Mouse (Mus musculus): Measurements from ENCODE around the gene Btn2a2.
A peak's percentile ranks its signal among the peaks of the same experiment; 100 is the strongest.

The Btn2a2 gene

DNA sequence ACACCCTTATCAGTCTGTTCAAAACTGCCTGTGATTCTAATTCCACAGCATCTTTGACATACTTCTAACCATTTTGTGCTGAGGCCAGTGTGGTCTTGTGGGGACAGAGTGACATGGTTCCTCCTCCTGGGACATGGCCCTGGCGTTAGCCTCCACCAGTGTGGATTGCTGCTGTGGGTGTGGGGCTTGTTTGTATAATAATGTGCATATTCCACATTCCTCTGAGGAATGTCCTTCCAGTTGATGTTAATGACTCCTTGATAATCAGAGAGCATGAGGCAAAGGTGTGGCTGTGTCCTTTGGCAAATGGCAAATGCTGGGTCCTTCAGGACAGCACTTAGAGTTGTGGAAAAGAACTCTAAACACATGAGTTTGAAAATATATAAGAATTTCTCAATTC, 24.9 kb upstream of the Btn2a2 start:
- no peaks in the 10 kb centered on the region for H3K36me3 ChIP-seq (ENCODE audit: control insufficient read depth, insufficient read depth, low read length, poor library complexity, severe bottlenecking)
- no peaks in the 10 kb centered on the region for H3K27me3 ChIP-seq (ENCODE audit: control insufficient read depth, insufficient read depth, low read length, poor library complexity, severe bottlenecking)
- DNase-seq (ENCODE audit: low read depth, low spot score) = no peak

DNA sequence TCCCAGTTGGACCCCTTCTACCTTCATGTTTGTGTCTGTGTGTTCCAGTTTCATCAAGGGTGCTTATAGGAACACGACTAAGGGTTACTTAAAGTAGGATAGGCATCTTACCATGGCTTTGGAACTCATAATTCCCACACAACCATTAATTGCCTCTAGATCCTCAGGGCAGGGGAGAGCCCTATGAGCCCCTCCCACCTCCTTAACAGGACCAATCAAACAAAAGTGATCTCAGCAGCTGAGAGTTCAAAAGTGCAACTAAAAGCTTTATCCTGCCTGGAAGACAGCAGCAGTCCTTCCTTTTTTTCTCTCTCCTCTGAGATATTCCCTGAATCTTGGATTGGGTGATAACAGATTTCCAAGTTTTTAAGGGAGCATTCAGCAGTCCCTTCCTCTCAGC, 21.5 kb upstream of the Btn2a2 start:
- no peaks in the 10 kb centered on the region for H3K36me3 ChIP-seq (ENCODE audit: control insufficient read depth, insufficient read depth, low read length, poor library complexity, severe bottlenecking)
- no peaks in the 10 kb centered on the region for H3K27me3 ChIP-seq (ENCODE audit: control insufficient read depth, insufficient read depth, low read length, poor library complexity, severe bottlenecking)
- no peak for DNase-seq (ENCODE audit: low read depth, low spot score)

DNA sequence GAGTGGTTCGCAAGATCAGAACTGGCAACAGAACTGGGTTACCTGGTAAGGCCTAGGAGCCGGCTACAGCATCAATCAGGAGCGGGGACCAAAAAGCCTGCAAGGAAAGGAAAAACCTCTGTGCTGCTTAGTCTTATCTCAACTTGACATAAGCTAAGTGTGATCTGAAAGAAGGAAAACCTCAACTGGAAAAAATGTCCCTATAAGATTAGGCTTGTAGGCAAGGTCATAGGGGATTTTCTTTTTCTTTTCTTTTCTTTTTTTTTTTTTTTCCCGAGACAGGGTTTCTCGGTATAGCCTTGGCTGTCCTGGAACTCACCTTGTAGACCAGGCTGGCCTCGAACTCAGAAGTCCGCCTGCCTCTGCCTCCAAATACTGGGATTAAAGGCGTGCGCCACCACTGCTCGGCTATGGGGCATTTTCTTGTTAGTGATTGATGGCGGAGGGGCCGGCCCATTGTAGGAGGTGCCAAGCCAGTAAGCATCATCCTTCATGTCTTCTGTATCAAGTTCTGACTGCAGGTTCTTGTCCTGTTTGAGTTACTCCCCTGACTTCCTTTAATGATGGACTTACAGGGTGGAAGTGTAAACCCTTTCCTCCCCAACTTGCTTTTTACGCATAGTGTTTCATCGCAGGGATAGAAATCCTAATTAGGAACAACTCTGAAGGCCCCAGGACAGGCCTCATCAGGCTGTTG, 18.3 kb upstream of the Btn2a2 start:
- Histone ChIP-seq H3K27me3 (ENCODE audit: control insufficient read depth, insufficient read depth, low read length, poor library complexity, severe bottlenecking) (no peaks in the 10 kb centered on the region), H3K36me3 (ENCODE audit: control insufficient read depth, insufficient read depth, low read length, poor library complexity, severe bottlenecking) (no peaks in the 10 kb centered on the region)
- no peak for DNase-seq (ENCODE audit: low read depth, low spot score)

DNA sequence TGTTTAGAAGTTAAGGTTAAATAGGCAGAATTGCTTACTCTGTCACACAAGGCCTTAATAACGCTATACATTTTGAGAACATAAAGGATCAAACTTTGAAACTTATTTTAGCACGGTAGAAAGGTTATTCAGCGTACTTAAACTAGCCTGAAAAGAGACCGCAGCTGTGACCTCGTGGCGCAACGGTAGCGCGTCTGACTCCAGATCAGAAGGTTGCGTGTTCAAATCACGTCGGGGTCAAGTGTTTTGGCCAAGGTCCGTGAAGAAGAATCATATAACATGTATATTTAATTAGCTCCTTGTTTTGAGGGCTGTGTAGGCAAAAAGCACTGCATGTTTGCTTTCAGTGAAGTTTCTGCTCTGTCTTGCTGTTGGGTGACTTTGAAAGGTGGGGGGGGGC, 17.7 kb upstream of the Btn2a2 start:
- H3K27me3 ChIP-seq (ENCODE audit: control insufficient read depth, insufficient read depth, low read length, poor library complexity, severe bottlenecking) = no peaks in the 10 kb centered on the region
- H3K36me3 ChIP-seq (ENCODE audit: control insufficient read depth, insufficient read depth, low read length, poor library complexity, severe bottlenecking) = no peaks in the 10 kb centered on the region
- peak; percentile 66 for DNase-seq (ENCODE audit: low read depth, low spot score)

DNA sequence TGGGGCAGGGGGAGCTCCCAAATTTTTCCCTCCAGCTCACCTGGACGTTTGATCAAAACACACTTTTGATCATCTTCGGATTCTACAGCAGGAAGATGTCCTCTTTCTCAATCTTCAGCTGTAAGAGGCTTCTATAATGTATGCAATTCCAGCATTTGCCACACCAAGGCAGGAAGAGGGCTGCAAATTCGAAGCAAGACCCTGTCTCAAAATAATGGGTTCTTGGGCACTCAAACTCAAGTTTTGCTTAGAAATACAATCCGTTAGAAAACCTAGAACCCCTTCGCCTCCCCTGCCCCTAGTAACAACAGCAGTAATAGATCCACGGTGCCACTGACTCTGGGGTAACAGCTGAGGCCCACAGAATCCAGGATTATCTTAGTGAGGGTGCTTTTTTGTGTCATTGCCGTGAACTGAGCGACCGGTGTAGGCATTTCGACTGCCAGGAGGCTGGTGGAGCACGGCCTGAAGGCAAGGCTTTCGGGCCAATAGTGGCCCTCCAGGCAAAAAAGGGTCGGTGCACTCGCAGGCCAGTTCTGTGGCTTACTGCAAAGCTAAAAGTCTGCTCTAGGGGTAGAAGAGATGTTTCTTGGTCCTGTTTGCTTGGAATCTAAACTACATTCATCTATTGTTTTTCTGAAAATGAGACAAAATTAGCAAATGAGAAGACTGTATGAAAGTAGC, 17.1 kb upstream of the Btn2a2 start:
- no peaks in the 10 kb centered on the region for H3K36me3 ChIP-seq (ENCODE audit: control insufficient read depth, insufficient read depth, low read length, poor library complexity, severe bottlenecking)
- no peak for DNase-seq (ENCODE audit: low read depth, low spot score)
- H3K27me3 ChIP-seq (ENCODE audit: control insufficient read depth, insufficient read depth, low read length, poor library complexity, severe bottlenecking) = no peaks in the 10 kb centered on the region

DNA sequence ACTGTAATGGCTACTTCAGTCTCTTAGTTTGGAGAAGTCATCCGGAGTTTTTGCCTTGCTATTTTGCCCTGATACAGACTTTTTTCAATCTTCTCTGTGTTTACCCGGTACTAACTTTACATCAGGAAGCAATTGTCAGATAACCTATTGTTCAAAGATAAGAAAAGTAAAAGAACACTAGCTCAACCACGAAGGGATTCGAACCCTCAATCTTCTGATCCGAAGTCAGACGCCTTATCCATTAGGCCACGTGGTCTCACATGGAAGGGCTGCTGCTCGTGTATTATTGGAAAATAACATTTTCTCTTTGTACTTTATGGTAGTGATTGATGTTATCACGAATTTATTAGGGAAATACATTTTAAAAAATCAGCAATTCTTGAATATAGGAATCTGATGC, 15.1 kb upstream of the Btn2a2 start:
- Histone ChIP-seq H3K36me3 (ENCODE audit: control insufficient read depth, insufficient read depth, low read length, poor library complexity, severe bottlenecking) (no peaks in the 10 kb centered on the region), H3K27me3 (ENCODE audit: control insufficient read depth, insufficient read depth, low read length, poor library complexity, severe bottlenecking) (no peaks in the 10 kb centered on the region)
- DNase-seq (ENCODE audit: low read depth, low spot score) = peak; percentile 56

DNA sequence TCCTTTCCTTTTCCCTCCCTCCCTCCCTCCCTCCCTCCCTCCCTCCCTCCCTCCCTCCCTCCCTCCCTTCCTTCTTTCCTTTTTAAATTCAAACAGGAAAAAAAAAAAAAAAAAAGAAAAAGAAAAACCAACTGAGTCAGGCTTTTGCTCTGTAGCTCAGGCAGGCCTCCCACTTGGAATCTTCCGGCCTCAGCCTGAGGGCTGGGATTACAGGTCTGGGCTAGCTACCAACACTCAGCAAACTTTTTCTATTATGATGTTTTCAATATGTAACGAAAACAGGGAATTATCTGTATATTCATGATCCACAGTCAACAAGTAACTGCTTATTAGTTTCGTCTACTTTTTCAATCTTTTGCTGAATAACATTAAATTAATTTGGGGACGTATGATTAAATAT, 14.3 kb upstream of the Btn2a2 start:
- no peaks in the 10 kb centered on the region for H3K27me3 ChIP-seq (ENCODE audit: control insufficient read depth, insufficient read depth, low read length, poor library complexity, severe bottlenecking)
- DNase-seq (ENCODE audit: low read depth, low spot score) = no peak
- no peaks in the 10 kb centered on the region for H3K36me3 ChIP-seq (ENCODE audit: control insufficient read depth, insufficient read depth, low read length, poor library complexity, severe bottlenecking)

DNA sequence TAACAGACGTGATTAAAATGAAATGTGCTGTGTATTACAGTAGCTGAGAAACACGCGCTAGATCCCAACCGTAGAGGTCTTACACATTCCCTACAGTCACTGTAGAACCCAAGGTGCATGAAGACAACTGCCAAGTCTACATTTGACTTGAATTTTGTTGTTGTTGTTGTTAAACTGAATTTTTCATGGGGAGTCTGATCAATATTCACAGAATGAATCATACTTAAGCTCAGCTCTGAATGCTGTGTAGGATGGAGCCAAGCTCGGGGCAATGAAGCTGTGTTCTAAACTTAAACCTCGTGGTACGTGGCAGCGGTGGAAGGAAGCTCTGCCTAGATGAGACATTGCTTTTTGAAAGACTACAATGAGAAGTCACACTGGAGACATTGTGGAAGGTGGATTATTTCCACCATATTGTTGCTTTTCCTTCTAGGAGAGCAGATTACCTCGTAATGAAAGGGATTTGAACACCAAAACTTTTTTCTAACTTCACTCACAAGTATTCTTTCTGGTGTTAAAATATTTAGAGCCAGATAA, 13.4 kb upstream of the Btn2a2 start:
- no peak for DNase-seq (ENCODE audit: low read depth, low spot score)
- H3K36me3 ChIP-seq (ENCODE audit: control insufficient read depth, insufficient read depth, low read length, poor library complexity, severe bottlenecking) = no peaks in the 10 kb centered on the region
- H3K27me3 ChIP-seq (ENCODE audit: control insufficient read depth, insufficient read depth, low read length, poor library complexity, severe bottlenecking) = no peaks in the 10 kb centered on the region

DNA sequence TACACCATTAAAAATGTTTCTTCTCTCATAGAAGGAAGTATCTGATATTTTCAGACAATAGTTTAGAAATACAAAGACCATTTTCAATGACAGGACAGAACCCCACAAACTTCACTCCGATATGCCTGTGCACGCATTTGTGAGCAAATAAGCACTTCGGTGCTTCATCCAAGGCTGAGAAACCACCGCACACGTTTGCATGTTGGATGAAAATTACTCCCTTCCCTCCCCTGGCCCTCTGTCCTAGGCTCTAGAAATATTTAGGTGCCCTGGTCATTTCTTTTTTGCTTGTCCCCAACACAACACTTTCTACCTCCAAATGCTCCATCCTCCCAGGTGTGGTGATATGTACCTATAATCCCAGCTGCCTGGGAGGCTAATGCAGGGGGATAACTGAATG, 12.9 kb upstream of the Btn2a2 start:
- DNase-seq (ENCODE audit: low read depth, low spot score) = no peak
- Histone ChIP-seq H3K27me3 (ENCODE audit: control insufficient read depth, insufficient read depth, low read length, poor library complexity, severe bottlenecking) (no peaks in the 10 kb centered on the region), H3K36me3 (ENCODE audit: control insufficient read depth, insufficient read depth, low read length, poor library complexity, severe bottlenecking) (no peaks in the 10 kb centered on the region)

DNA sequence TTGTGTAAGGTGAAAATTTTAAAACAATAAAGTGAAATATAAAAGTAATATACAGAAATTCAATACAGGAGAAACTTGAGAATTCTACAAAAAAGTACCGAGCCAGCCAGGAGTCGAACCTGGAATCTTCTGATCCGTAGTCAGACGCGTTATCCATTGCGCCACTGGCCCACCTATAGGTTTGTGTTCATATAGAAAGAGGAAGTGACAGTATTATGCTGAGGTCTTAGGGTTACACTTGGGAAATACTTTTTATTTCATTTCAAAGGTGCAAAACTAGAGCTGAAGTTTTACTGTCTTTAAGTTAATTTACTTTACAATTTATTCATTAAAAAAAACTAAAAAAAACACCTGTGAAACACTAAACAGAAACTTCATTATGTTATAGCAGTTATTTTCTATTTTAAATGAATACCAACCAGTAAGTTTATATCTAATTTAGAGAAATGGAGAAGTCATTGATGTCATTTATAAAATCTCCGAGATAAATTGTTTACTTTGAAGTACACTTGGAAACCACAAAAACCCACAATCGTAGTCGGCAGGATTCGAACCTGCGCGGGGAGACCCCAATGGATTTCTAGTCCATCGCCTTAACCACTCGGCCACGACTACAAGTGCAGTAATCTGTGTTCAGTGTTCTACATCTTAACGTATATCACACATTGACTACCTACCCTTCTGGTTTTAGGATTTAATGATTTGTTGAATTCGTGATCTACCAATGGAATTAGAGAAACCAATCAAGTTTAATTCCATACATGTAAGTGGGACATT, 12.0 kb upstream of the Btn2a2 start:
- no peaks in the 10 kb centered on the region for H3K27me3 ChIP-seq (ENCODE audit: control insufficient read depth, insufficient read depth, low read length, poor library complexity, severe bottlenecking)
- DNase-seq (ENCODE audit: low read depth, low spot score) = peak; percentile 69
- no peaks in the 10 kb centered on the region for H3K36me3 ChIP-seq (ENCODE audit: control insufficient read depth, insufficient read depth, low read length, poor library complexity, severe bottlenecking)

DNA sequence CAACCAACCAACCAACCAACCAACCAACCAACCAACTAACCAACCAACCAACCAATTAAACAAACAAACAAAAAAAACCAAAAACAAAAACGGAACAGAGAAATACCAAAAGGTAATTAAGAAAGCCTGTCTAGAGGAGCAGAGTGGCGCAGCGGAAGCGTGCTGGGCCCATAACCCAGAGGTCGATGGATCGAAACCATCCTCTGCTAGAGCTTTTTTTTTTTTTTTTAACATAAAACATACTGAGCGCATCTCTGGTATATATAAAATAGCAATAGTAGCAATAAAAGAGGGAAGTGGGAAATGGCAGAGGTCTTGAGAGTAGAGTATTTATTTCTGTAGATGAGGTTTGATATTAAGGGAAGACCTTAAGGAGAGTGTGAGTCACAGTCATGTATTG, 11.3 kb upstream of the Btn2a2 start:
- H3K27me3 ChIP-seq (ENCODE audit: control insufficient read depth, insufficient read depth, low read length, poor library complexity, severe bottlenecking) = no peaks in the 10 kb centered on the region
- H3K36me3 ChIP-seq (ENCODE audit: control insufficient read depth, insufficient read depth, low read length, poor library complexity, severe bottlenecking) = no peaks in the 10 kb centered on the region
- no peak for DNase-seq (ENCODE audit: low read depth, low spot score)

DNA sequence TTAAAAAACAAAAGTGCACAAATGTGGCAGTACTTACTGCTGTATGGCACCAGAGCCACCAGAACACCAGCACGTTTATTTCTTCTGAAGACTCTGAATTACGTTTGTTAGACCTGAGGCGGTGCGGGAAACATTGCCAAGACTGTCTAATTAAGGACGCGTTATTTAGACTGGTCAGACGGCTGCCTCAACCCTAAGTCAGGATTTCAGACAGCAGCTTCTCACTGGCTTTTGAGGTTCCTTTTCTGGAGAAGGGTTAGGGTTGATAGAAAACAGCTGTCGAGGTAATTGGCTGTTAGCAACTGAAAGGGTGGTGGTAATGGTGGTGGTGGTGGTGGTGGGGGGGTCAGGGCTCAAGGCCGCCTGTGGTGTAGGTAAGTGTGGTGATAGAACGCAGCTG, 10.0 kb upstream of the Btn2a2 start:
- no peak for DNase-seq (ENCODE audit: low read depth, low spot score)
- H3K27me3 ChIP-seq (ENCODE audit: control insufficient read depth, insufficient read depth, low read length, poor library complexity, severe bottlenecking) = no peaks in the 10 kb centered on the region
- no peaks in the 10 kb centered on the region for H3K36me3 ChIP-seq (ENCODE audit: control insufficient read depth, insufficient read depth, low read length, poor library complexity, severe bottlenecking)

DNA sequence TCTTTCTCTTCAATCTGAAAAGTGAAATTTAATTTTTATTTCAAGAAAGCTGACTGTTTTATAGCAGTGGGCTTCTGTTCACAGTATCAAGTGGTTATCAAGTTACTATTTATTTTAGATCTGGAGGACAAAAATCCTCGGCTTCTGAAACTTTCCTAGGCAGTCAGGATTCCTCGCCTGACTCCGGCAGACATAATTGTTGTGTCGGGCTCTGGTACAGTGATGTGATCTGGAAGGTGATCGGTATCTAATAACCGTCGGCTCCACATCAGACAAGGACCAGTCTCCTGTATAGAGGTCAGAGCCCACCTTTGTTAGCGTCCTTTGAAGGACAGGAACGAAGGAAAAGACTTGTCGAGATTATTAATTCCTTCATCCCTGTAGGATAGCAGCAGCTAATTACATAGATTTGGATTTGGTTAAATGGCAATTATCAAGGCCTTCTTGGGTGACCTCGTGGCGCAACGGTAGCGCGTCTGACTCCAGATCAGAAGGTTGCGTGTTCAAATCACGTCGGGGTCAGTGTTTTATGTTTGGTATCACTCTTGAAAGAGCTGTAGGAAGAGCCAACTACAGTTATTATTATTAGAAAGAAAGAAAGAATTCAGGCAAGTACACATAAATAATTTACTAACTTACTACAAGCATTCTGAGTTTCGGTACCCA, 9.1 kb upstream of the Btn2a2 start:
- DNase-seq (ENCODE audit: low read depth, low spot score) = no peak
- H3K27me3 ChIP-seq (ENCODE audit: control insufficient read depth, insufficient read depth, low read length, poor library complexity, severe bottlenecking) = no peaks in the 10 kb centered on the region

DNA sequence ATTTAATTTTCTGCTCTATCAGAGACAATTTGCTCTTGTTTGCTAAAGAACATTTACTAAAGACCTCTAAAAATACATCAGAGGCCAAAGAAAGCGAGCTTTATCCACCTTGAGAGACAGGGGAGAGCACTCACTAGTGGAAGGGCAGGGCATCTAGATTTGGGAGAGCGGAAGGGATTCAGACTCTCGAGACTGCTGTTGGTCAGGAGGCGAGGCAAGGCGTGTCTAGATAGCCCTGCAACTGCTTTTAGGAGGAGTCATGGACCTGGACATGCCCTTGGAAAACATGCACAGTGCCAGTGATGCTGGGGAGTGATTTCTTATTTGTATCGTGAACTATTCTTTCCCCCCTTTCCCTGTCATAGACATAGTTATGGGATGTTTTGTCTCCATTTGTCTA, 6.9 kb upstream of the Btn2a2 start:
- no peaks in the 10 kb centered on the region for H3K27me3 ChIP-seq (ENCODE audit: control insufficient read depth, insufficient read depth, low read length, poor library complexity, severe bottlenecking)
- DNase-seq (ENCODE audit: low read depth, low spot score) = no peak
- H3K36me3 ChIP-seq (ENCODE audit: control insufficient read depth, insufficient read depth, low read length, poor library complexity, severe bottlenecking) = no peaks in the 10 kb centered on the region

More for the DNA sequence above, 9.1 kb upstream of the Btn2a2 start:
- no peaks in the 10 kb centered on the region for H3K36me3 ChIP-seq (ENCODE audit: control insufficient read depth, insufficient read depth, low read length, poor library complexity, severe bottlenecking)

DNA sequence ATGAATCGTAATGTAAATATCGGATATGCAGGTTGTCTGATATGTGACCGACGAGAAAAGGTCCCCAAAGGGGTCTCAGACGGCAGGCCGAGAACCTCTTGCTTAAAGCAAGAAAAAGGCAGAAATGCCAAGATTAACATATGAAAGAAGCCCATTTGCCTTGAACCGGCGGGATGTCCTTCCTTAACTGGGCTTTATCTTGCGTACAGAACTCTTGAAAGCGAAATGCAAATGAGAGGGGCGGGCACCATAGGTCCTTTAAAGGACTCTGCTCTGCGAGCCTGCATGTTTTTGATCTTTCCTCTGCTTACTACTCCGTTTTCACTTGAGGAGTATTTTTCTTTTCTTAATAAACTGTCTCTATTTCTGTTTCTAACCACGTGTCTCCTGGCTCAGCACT, 3.3 kb upstream of the Btn2a2 start:
- peak; percentile 27 for DNase-seq (ENCODE audit: low read depth, low spot score)
- Histone ChIP-seq H3K27me3 (ENCODE audit: control insufficient read depth, insufficient read depth, low read length, poor library complexity, severe bottlenecking) (no peaks in the 10 kb centered on the region), H3K36me3 (ENCODE audit: control insufficient read depth, insufficient read depth, low read length, poor library complexity, severe bottlenecking) (no peaks in the 10 kb centered on the region)

Measured in splenic B cell, adult 2 months (primary cell).